Mouse (Mus musculus) T-helper 1 cell (primary cell): ENCODE data around the gene Il3.

Experiments used
- in situ Hi-C: fragments of 300-600 bp; cut with MboI, MseI; formaldehyde crosslinking; loops from one replicate; pipeline ENCODE4 v1.15.1; 2025; ENCODE audit warnings: high pct_unique_total_duplicates

Il3 gene

GRCm38 (mm10) chr11:54219191-54219590, 47.9 kb downstream of the Il3 start:
- in situ Hi-C loops = no loop called here

GRCm38 (mm10) chr11:54217384-54217783, 49.7 kb downstream of the Il3 start:
- in situ Hi-C loops = no loop called here

GRCm38 (mm10) chr11:54216091-54216490, 51.0 kb downstream of the Il3 start:
- in situ Hi-C loops = no loop called here
